Mouse (Mus musculus) G1E (cell line): ENCODE data around the gene Sumo1. TPM values are rescaled to one million over a fixed set of nuclear protein-coding genes. Genes with fewer than 3 reads are reported as not detected.
"Not testable (repeated sequence)": the region's sequence is repeated elsewhere in the genome, so short reads cannot be mapped to it uniquely, and the experiment has no call there.

Source experiments
- ATAC-seq: 2 replicates; pipeline ENCODE4 v1.8.0; 2016; ENCODE audit warnings: mild to moderate bottlenecking; ENCODE audit not compliant: insufficient number of reproducible peaks, poor library complexity, low FRiP score, severe bottlenecking; ENCODE audit errors: extremely low read depth
- DNase-seq: peaks from one replicate; pipeline ENCODE4 v3.0.0; 2012; ENCODE audit warnings: low spot score
- H3K27me3 ChIP-seq: 2 replicates; pipeline ENCODE4 v1.6.1; 2012; ENCODE audit warnings: mild to moderate bottlenecking, low read length, inconsistent platforms; ENCODE audit not compliant: insufficient read depth
- H3K36me3 ChIP-seq: replicated peaks from 2 replicates; pipeline ENCODE3; 2012; ENCODE audit warnings: mild to moderate bottlenecking, inconsistent platforms
- H3K4me1 ChIP-seq: 2 replicates; pipeline ENCODE4 v1.6.1; 2012; ENCODE audit warnings: low read depth, low read length, inconsistent platforms, mixed read lengths; ENCODE audit not compliant: insufficient read depth
- H3K4me3 ChIP-seq: 2 replicates; pipeline ENCODE4 v1.5.1; 2012; ENCODE audit warnings: low read depth, mild to moderate bottlenecking, inconsistent platforms, low read length, moderate library complexity, mixed read lengths
- H3K9me3 ChIP-seq: replicated peaks from 2 replicates; pipeline ENCODE4 v1.6.1; 2012; ENCODE audit warnings: inconsistent platforms
- CTCF ChIP-seq: IDR thresholded peaks from 2 replicates; pipeline ENCODE4 v1.5.1; 2012; ENCODE audit warnings: low read depth, low read length, inconsistent platforms, mixed read lengths
- GATA1 ChIP-seq: IDR thresholded peaks from 2 replicates; pipeline ENCODE4 v1.6.1; 2012; ENCODE audit warnings: borderline replicate concordance, low read length, inconsistent platforms, mixed read lengths
- GATA2 ChIP-seq: IDR thresholded peaks from 2 replicates; pipeline ENCODE4 v1.6.1; 2012; ENCODE audit warnings: low read depth, low read length, inconsistent platforms, borderline replicate concordance
- POLR2AphosphoS5 ChIP-seq: IDR thresholded peaks from 2 replicates; pipeline ENCODE4 v1.6.1; 2012; ENCODE audit warnings: low read depth, low read length, inconsistent platforms; ENCODE audit not compliant: insufficient replicate concordance
- TAL1 ChIP-seq: conservative IDR thresholded peaks from 2 replicates; pipeline ENCODE4 v1.6.1; 2012; ENCODE audit warnings: low read depth, low read length, inconsistent platforms, mixed read lengths
- polyA plus RNA-seq: library from polyadenylated mRNA; stranded (reverse); fragments of >175 nt; gene quantifications from 2 replicates; pipeline ENCODE4 v1.2.3, GENCODE M21; 2012
- total RNA-seq, 2 experiments: library from RNA; stranded (forward) in 1 of 2; stranded (reverse) in 1 of 2; fragments of 200-1000 nt in 1 of 2; fragments of >200 nt in 1 of 2; fragmentation: Nextera tagmentation in 1 of 2; gene quantifications; 2 replicates each; pipeline ENCODE4 v1.2.3; 2014 to 2017

Sumo1 gene
- total and polyA plus RNA-seq, 3 experiments = 235 to 589 (median 329) TPM

GRCm38 (mm10) chr1:59638371-59638770 lies 32.3 kb downstream of the Sumo1 start:
- DNase-seq (no peak), ATAC-seq (no peak)
- Histone ChIP-seq H3K4me1 (peaks cover 45% of the 10 kb centered on the region), H3K9me3 (no peaks in the 10 kb centered on the region), H3K4me3 (no peak overlapping the region), H3K36me3 (peaks cover 27% of the 10 kb centered on the region), H3K27me3 (no peaks in the 10 kb centered on the region)
- no peak for TF ChIP-seq TAL1
- TF ChIP-seq CTCF = no peak
- no peak for TF ChIP-seq GATA1
- no peak for TF ChIP-seq POLR2AphosphoS5
- no peak for TF ChIP-seq GATA2

GRCm38 (mm10) chr1:59636349-59636748 lies 34.3 kb downstream of the Sumo1 start:
- TF ChIP-seq CTCF (no peak), POLR2AphosphoS5 (no peak), GATA2 (no peak), GATA1 (no peak)
- Histone ChIP-seq H3K4me1 (peaks cover 39% of the 10 kb centered on the region), H3K4me3 (no peak overlapping the region), H3K9me3 (no peaks in the 10 kb centered on the region), H3K36me3 (peaks cover 20% of the 10 kb centered on the region), H3K27me3 (no peaks in the 10 kb centered on the region)
- ATAC-seq (no peak), DNase-seq (no peak)

- no peaks in the 10 kb centered on the region for H3K9me3 ChIP-seq
- H3K4me3 ChIP-seq = no peak overlapping the region
- H3K27me3 ChIP-seq = no peaks in the 10 kb centered on the region
- TF ChIP-seq TAL1 = no peak
- no peak for TF ChIP-seq GATA1
- no peak for TF ChIP-seq CTCF
- TF ChIP-seq POLR2AphosphoS5 = no peak
- no peak for TF ChIP-seq GATA2
- no peak for ATAC-seq
- H3K4me1 ChIP-seq = peaks cover 32% of the 10 kb centered on the region
- no peaks in the 10 kb centered on the region for H3K36me3 ChIP-seq
- DNase-seq = no peak
These were observed 37.6 kb downstream of the Sumo1 start for GRCm38 (mm10) chr1:59633056-59633455.

- TF ChIP-seq TAL1 (peak; percentile 31; the same call in 1 of the 2 replicates), POLR2AphosphoS5 (no peak)
- Histone ChIP-seq H3K36me3 (no peaks in the 10 kb centered on the region), H3K9me3 (no peaks in the 10 kb centered on the region), H3K27me3 (no peaks in the 10 kb centered on the region), H3K4me1 (peaks cover 32% of the 10 kb centered on the region), H3K4me3 (peak overlapping the region; percentile 16; the same call in 1 of the 2 replicates)
- peak; percentile 28 for ATAC-seq
- DNase-seq = no peak
These were observed 38.5 kb downstream of the Sumo1 start for GRCm38 (mm10) chr1:59631986-59632659.

GRCm38 (mm10) chr1:59630356-59630755 lies 40.3 kb downstream of the Sumo1 start:
- H3K4me1 ChIP-seq = peaks cover 30% of the 10 kb centered on the region
- H3K36me3 ChIP-seq, H3K9me3 ChIP-seq, H3K27me3 ChIP-seq, ATAC-seq, H3K4me3 ChIP-seq, DNase-seq: not testable (repeated sequence)

- TF ChIP-seq POLR2AphosphoS5 = no peak
- TF ChIP-seq TAL1 = no peak
- TF ChIP-seq CTCF = no peak
- TF ChIP-seq GATA1 = no peak
- TF ChIP-seq GATA2 = no peak
- no peak overlapping the region for H3K4me3 ChIP-seq
- H3K9me3 ChIP-seq = no peaks in the 10 kb centered on the region
- ATAC-seq = no peak
- no peaks in the 10 kb centered on the region for H3K36me3 ChIP-seq
- peaks cover 34% of the 10 kb centered on the region for H3K4me1 ChIP-seq
- H3K27me3 ChIP-seq = no peaks in the 10 kb centered on the region
- DNase-seq = no peak
These were observed 41.4 kb downstream of the Sumo1 start for GRCm38 (mm10) chr1:59629194-59629593.

GRCm38 (mm10) chr1:59625410-59625809 lies 45.2 kb downstream of the Sumo1 start:
- ATAC-seq = no peak
- TF ChIP-seq TAL1 = no peak
- TF ChIP-seq GATA1 = no peak
- TF ChIP-seq GATA2 = no peak
- no peak for TF ChIP-seq CTCF
- TF ChIP-seq POLR2AphosphoS5 = no peak
- no peaks in the 10 kb centered on the region; the same call in 1 of the 2 replicates for H3K27me3 ChIP-seq
- DNase-seq = no peak
- peaks cover 15% of the 10 kb centered on the region for H3K4me1 ChIP-seq
- H3K4me3 ChIP-seq = peak overlapping the region; percentile 28; the same call in 1 of the 2 replicates
- H3K9me3 ChIP-seq = no peaks in the 10 kb centered on the region
- H3K36me3 ChIP-seq = no peaks in the 10 kb centered on the region
